Mouse (Mus musculus): ENCODE data around the gene Ifi35. TPM values are rescaled to one million over a fixed set of nuclear protein-coding genes. Genes with fewer than 3 reads are reported as not detected.
"Not testable (repeated sequence)": the region's sequence is repeated elsewhere in the genome, so short reads cannot be mapped to it uniquely, and the experiment has no call there.

Ifi35 gene
- polyA plus RNA-seq, 1 experiment from 2014 or later: 9.6 TPM

GRCm38 (mm10) chr11:101462583-101463440, 14.6 kb downstream of the Ifi35 start:
- Histone ChIP-seq H3K4me2 (replicated peaks; ENCODE audit: low read depth, low read length) (no peak overlapping the region), H3K27me3 (ENCODE audit: control insufficient read depth, insufficient read depth, low read length) (no peaks in the 10 kb centered on the region), H3K4me3 (ENCODE audit: low read length) (no peak overlapping the region), H3K27ac (ENCODE audit: low read depth, low read length) (no peak overlapping the region), H3K9me3 (ENCODE audit: control insufficient read depth, low read length) (no peaks in the 10 kb centered on the region), H3K4me1 (ENCODE audit: control insufficient read depth, insufficient read depth, low read length) (peaks cover 38% of the 10 kb centered on the region), H3K9ac (ENCODE audit: low read depth, low read length) (no peak overlapping the region), H3K36me3 (ENCODE audit: control insufficient read depth, insufficient read depth, low read length) (peaks cover 19% of the 10 kb centered on the region; the same call in 1 of the 2 replicates)
- WGBS: 25% methylated on average over 13 of the region's 13 CpGs
- ATAC-seq (ENCODE audit: low FRiP score, low TSS enrichment): no peak

GRCm38 (mm10) chr11:101464211-101465100, 16.2 kb downstream of the Ifi35 start, which contains the start of gene Rnd2:
Rnd2 (plus strand) TSS chr11:101464999.
- no peaks in the 10 kb centered on the region for H3K9me3 ChIP-seq (ENCODE audit: control insufficient read depth, low read length)
- H3K4me3 ChIP-seq (ENCODE audit: low read length): peak within 1 kb of the TSS; percentile 80
- H3K36me3 ChIP-seq (ENCODE audit: control insufficient read depth, insufficient read depth, low read length): peaks cover 14% of the 10 kb centered on the region; the same call in 1 of the 2 replicates
- peak; percentile 8; the same call in 1 of the 2 replicates for ATAC-seq (ENCODE audit: low FRiP score, low TSS enrichment)
- peak within 1 kb of the TSS; percentile 99 for H3K4me2 ChIP-seq (replicated peaks; ENCODE audit: low read depth, low read length)
- H3K9ac ChIP-seq (ENCODE audit: low read depth, low read length): peak within 1 kb of the TSS; percentile 81
- WGBS: 4% methylated on average over 12 of the region's 12 CpGs
- peaks cover 43% of the 10 kb centered on the region for H3K4me1 ChIP-seq (ENCODE audit: control insufficient read depth, insufficient read depth, low read length)
- no peaks in the 10 kb centered on the region for H3K27me3 ChIP-seq (ENCODE audit: control insufficient read depth, insufficient read depth, low read length)
- peak within 1 kb of the TSS; percentile 79 for H3K27ac ChIP-seq (ENCODE audit: low read depth, low read length)

GRCm38 (mm10) chr11:101465101-101465868, 17.1 kb downstream of the Ifi35 start:
- Histone ChIP-seq H3K27ac (ENCODE audit: low read depth, low read length) (peak overlapping the region; percentile 79), H3K4me1 (ENCODE audit: control insufficient read depth, insufficient read depth, low read length) (peaks cover 36% of the 10 kb centered on the region), H3K4me2 (replicated peaks; ENCODE audit: low read depth, low read length) (peak overlapping the region; percentile 99), H3K4me3 (ENCODE audit: low read length) (peak overlapping the region; percentile 80), H3K9ac (ENCODE audit: low read depth, low read length) (peak overlapping the region; percentile 81), H3K36me3 (ENCODE audit: control insufficient read depth, insufficient read depth, low read length) (peaks cover 9% of the 10 kb centered on the region; the same call in 1 of the 2 replicates), H3K9me3 (ENCODE audit: control insufficient read depth, low read length) (no peaks in the 10 kb centered on the region), H3K27me3 (ENCODE audit: control insufficient read depth, insufficient read depth, low read length) (no peaks in the 10 kb centered on the region)
- WGBS: 2% methylated on average over 51 of the region's 51 CpGs
- ATAC-seq (ENCODE audit: low FRiP score, low TSS enrichment): peak; percentile 36

GRCm38 (mm10) chr11:101465869-101466551, 17.8 kb downstream of the Ifi35 start, which contains the start of gene Vat1:
Vat1 (minus strand) TSS chr11:101466230.
- H3K27ac ChIP-seq (ENCODE audit: low read depth, low read length): peak within 1 kb of the TSS; percentile 79
- H3K36me3 ChIP-seq (ENCODE audit: control insufficient read depth, insufficient read depth, low read length): peaks cover 9% of the 10 kb centered on the region; the same call in 1 of the 2 replicates
- peak within 1 kb of the TSS; percentile 99 for H3K4me2 ChIP-seq (replicated peaks; ENCODE audit: low read depth, low read length)
- H3K9ac ChIP-seq (ENCODE audit: low read depth, low read length): peak within 1 kb of the TSS; percentile 81
- H3K9me3 ChIP-seq (ENCODE audit: control insufficient read depth, low read length): no peaks in the 10 kb centered on the region
- peak; percentile 47; the same call in 1 of the 2 replicates for ATAC-seq (ENCODE audit: low FRiP score, low TSS enrichment)
- 1% methylated on average over 60 of the region's 60 CpGs for WGBS
- peak within 1 kb of the TSS; percentile 80 for H3K4me3 ChIP-seq (ENCODE audit: low read length)
- peaks cover 35% of the 10 kb centered on the region for H3K4me1 ChIP-seq (ENCODE audit: control insufficient read depth, insufficient read depth, low read length)
- H3K27me3 ChIP-seq (ENCODE audit: control insufficient read depth, insufficient read depth, low read length): no peaks in the 10 kb centered on the region

GRCm38 (mm10) chr11:101466552-101466950, 18.3 kb downstream of the Ifi35 start:
- H3K27ac ChIP-seq (ENCODE audit: low read depth, low read length); H3K27me3 ChIP-seq (ENCODE audit: control insufficient read depth, insufficient read depth, low read length); H3K9me3 ChIP-seq (ENCODE audit: control insufficient read depth, low read length); ATAC-seq (ENCODE audit: low FRiP score, low TSS enrichment); H3K36me3 ChIP-seq (ENCODE audit: control insufficient read depth, insufficient read depth, low read length): not testable (repeated sequence)
- H3K4me3 ChIP-seq (ENCODE audit: low read length): peak overlapping the region; percentile 80
- H3K4me1 ChIP-seq (ENCODE audit: control insufficient read depth, insufficient read depth, low read length): peaks cover 35% of the 10 kb centered on the region
- H3K9ac ChIP-seq (ENCODE audit: low read depth, low read length): peak overlapping the region; percentile 81; the same call in 1 of the 2 replicates
- 58% methylated on average over 5 of the region's 5 CpGs for WGBS
- peak overlapping the region; percentile 99 for H3K4me2 ChIP-seq (replicated peaks; ENCODE audit: low read depth, low read length)

- peak overlapping the region; percentile 72 for H3K9ac ChIP-seq (ENCODE audit: low read depth, low read length)
- H3K27ac ChIP-seq (ENCODE audit: low read depth, low read length): no peak overlapping the region
- peak overlapping the region; percentile 90 for H3K4me2 ChIP-seq (replicated peaks; ENCODE audit: low read depth, low read length)
- no peaks in the 10 kb centered on the region for H3K9me3 ChIP-seq (ENCODE audit: control insufficient read depth, low read length)
- no peaks in the 10 kb centered on the region for H3K27me3 ChIP-seq (ENCODE audit: control insufficient read depth, insufficient read depth, low read length)
- peak overlapping the region; percentile 74 for H3K4me3 ChIP-seq (ENCODE audit: low read length)
- 1% methylated on average over 38 of the region's 54 CpGs for WGBS
- H3K4me1 ChIP-seq (ENCODE audit: control insufficient read depth, insufficient read depth, low read length): peaks cover 28% of the 10 kb centered on the region
- H3K36me3 ChIP-seq (ENCODE audit: control insufficient read depth, insufficient read depth, low read length): no peaks in the 10 kb centered on the region; the same call in 1 of the 2 replicates
- peak; percentile 75 for ATAC-seq (ENCODE audit: low FRiP score, low TSS enrichment)
These were observed 19.5 kb downstream of the Ifi35 start for GRCm38 (mm10) chr11:101467477-101468262.

- 1% methylated on average over 31 of the region's 31 CpGs for whole genome bisulfite sequencing
- no peak overlapping the region for H3K27ac ChIP-seq (ENCODE audit: low read depth, low read length)
- H3K9ac ChIP-seq (ENCODE audit: low read depth, low read length): peak overlapping the region; percentile 72
- ATAC-seq (ENCODE audit: low FRiP score, low TSS enrichment): peak; percentile 6; the same call in 1 of the 2 replicates
- no peaks in the 10 kb centered on the region for H3K27me3 ChIP-seq (ENCODE audit: control insufficient read depth, insufficient read depth, low read length)
- H3K36me3 ChIP-seq (ENCODE audit: control insufficient read depth, insufficient read depth, low read length): no peaks in the 10 kb centered on the region
- peak overlapping the region; percentile 74 for H3K4me3 ChIP-seq (ENCODE audit: low read length)
- H3K9me3 ChIP-seq (ENCODE audit: control insufficient read depth, low read length): no peaks in the 10 kb centered on the region
- peak overlapping the region; percentile 90 for H3K4me2 ChIP-seq (replicated peaks; ENCODE audit: low read depth, low read length)
- H3K4me1 ChIP-seq (ENCODE audit: control insufficient read depth, insufficient read depth, low read length): peaks cover 22% of the 10 kb centered on the region
These were observed 20.1 kb downstream of the Ifi35 start for GRCm38 (mm10) chr11:101468263-101468688.
